Mouse (Mus musculus): ENCODE results near the gene Tia1. TPM values are rescaled to one million over a fixed set of nuclear protein-coding genes. Genes with fewer than 3 reads are reported as not detected.

The Tia1 gene
- total RNA-seq, 2 experiments from 2014 or later = 42.8 to 92.4 TPM

DNA sequence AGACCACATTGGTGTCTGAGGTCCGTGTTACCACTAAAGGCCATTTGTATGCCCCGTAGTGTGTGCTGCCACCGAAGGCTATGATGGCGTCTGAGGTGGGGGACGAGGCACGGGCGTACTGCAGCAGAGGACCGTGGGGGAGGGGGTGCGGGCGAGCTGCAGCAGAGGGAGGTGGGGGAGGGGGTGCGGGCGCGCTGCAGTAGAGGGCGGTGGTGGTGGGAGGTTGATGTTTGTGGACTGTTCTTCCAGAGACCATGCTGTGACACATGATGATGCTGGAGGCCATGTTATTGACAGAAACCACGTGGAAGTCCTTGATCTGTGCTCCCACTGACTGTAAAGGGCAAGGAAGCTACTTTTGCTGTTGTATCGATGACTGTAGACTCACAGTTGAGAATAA lies 20.6 kb upstream of the Tia1 start:
- ATAC-seq (replicated peaks; ENCODE audit: low FRiP score, low TSS enrichment, poor library complexity, severe bottlenecking) = no peak

DNA sequence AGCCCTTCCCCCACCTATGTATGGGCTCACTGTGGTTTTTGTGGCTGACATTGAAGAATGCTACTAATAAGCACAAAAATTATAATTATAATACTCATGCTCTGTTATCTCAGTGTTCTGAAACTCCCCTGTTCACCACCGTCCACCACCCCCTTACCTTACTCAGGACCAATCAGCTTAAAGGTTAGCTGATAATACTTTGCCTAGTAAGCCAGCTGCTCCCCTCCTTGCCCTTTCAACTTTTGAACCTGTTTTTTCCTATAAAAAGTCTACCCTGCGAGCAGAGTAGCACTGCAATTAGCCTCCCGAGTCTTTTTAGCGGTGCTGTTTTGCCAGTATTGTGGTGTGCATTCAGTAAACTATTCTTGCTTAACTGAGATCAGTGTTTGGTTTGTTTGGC lies 19.3 kb upstream of the Tia1 start:
- ATAC-seq (replicated peaks; ENCODE audit: low FRiP score, low TSS enrichment, poor library complexity, severe bottlenecking) = no peak

DNA sequence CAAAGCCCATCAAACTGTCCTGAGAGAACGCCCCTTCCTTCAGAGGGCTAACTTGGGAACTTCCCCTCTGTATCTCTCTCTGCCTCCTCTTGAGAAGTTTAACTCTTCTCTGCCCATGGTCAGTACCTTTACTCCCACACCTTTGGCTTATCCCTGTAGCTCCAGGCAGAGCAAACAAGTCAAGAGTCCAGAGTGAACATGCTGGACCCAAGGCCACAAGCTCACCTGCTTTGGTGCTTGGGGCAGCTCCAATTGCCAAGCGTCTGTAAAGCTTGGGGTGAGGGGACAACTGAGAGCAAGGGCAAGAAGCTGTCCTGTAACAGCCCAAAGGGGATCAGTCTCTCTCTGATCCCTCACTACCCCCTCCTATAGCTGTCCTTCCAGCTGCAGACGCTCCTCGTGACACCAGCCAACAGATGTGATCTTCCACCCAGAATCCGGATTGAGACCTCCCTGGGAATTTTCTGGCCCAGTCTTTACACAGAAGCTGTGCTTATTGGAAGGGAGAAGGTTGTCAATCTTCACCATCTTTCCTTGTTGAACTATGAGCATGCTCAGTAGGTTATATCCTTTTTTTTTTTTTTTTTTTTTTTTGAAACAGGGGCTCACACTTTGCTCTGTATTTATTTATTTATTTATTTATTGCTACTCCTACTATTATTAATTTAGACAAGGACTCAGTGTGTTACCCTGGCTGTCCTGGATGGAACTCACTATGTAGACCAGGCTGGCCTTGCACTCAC lies 18.5 kb upstream of the Tia1 start:
- ATAC-seq (replicated peaks; ENCODE audit: low FRiP score, low TSS enrichment, poor library complexity, severe bottlenecking) = no peak

DNA sequence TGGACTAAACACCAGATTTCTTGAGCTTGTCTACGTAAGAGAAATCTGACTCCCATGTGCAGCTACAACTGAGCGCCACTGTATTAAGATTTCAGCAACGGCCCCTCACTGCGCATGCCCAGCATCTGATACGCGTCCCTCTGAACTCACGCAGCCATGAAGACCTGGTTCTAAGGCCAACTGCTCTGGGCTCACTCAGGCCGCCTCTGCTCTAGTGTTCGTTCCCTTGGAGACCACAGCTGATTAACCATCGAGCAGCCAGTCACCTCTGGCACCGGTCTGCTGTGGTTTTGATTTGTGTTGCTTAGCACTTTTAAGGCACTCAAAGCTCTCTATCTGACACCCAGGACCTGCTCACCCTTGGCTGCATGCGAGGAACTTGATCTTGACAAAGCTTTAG lies 16.7 kb upstream of the Tia1 start:
- ATAC-seq (replicated peaks; ENCODE audit: low FRiP score, low TSS enrichment, poor library complexity, severe bottlenecking) = no peak

DNA sequence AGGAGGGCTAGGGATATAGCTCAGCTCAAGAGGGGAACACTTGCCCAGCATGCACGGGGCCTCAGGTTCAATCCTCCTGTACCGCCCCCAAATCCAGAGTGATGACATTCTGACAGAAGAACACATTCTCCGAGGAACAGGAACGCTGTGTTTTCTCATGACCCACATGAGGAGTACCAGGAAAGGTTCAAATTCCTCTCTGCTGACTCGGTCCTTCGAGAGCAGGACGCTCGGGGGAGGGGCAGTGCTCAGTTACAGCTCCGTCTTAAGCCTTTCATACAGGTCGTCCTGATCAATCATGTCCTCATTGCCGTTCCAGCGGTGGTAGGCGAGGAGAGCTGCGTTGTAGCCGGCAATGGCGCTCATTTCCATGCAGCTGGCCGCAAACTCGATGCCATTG lies 15.6 kb upstream of the Tia1 start:
- no peak for ATAC-seq (replicated peaks; ENCODE audit: low FRiP score, low TSS enrichment, poor library complexity, severe bottlenecking)

DNA sequence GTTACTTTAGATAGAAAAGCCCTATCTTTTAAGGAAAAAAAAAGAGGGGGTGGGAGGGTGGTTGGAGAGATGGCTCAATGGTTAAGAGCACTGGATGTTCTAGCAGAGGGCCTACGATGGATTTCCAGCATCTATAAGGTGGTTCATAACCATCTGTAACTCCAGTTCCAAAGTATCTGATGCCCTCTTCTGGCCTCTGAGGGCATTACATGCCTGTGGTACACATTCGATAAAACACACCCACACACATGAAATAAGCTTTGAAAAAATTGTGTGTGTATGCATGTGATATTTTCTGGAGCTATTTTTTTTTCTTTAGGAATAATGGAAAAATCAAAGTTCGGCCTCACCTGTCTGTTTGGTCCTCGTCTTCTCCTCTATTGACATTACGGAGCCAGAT lies 12.7 kb upstream of the Tia1 start:
- ATAC-seq (replicated peaks; ENCODE audit: low FRiP score, low TSS enrichment, poor library complexity, severe bottlenecking) = no peak

DNA sequence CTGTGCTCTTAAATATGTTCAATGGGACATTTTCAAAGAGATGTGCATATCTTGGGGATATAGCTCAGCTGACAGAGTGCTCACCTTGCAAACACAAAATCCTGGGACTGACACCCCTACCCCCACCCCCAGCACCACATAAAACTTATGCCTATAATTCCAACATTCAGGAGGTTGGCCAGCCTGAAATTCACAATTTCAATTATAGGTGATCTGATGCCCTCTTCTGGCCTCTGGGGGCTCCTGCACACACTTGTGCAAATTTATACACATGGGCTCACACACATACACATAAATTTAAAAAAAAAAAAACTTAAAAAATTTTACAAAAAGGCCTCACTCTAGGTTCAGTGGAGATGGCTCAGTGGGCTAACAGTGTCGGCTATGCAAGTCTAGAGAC lies 10.8 kb upstream of the Tia1 start:
- no peak for ATAC-seq (replicated peaks; ENCODE audit: low FRiP score, low TSS enrichment, poor library complexity, severe bottlenecking)

DNA sequence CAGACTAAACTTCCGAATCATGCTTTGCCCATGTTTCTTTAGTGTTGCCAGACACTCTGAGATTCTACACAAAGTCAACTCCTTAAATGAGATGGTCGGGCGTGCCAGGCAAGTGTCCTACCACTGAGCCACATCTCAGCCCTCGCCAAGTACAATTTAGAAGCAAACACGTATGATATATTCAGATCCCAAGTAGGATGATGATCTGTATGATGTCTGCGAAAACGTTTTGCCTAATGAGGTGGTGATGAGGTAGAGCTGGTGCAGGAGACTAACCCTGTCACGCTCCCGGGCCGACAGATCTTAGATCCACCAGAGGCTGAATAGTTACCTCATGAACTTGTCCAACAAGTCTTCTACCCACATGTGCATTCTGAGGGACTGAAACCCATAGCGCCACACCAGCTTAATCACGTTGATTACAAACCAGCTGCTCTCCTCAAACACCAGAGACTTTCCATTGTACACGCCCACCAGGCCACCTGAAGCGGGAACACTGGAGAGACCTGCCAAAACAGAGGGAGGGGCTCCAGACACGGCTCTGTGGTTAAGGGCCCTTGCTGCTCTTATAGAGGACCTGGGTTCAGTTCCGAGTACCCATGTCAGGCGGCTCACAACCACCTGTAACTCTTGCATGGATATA lies 9.8 kb upstream of the Tia1 start:
- no peak for ATAC-seq (replicated peaks; ENCODE audit: low FRiP score, low TSS enrichment, poor library complexity, severe bottlenecking)

DNA sequence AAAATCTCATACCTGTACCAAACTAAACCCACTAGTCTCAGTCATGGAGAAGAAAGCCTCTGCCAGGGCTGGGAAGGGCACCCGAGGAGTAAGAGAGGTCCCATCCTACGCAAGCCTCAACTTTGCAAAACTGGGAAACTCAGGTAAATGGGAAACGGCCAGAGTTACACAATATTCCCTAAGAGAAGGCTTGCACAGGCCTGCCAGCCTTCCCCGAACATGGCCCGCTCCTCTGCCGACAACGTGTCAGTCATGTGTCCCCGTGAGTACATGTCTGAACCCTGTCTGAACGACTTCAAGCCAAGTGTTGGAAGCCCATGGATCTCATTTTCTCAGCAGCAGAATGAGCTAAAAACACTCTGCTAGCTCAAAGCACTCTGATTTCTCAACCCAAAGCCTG lies 9.0 kb upstream of the Tia1 start:
- ATAC-seq (replicated peaks; ENCODE audit: low FRiP score, low TSS enrichment, poor library complexity, severe bottlenecking) = no peak

DNA sequence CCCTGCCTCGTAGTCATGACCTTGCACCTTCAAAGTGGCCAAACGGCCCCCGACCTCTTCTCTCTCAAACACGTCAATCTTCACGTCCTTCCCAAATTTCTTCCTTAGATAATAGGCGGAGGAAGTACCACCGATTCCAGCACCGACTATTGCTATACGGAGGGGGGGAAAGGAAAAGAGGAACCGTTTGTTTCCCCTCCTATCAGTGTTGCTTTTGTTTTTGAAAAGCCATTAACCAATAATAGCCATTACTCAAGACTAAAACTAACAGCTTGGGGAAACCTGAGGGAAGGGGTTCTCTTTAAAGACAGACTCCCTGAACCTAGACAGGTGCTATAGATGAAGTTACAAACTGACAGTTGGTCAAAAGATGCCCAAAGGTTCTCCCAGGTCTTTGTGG lies 8.1 kb upstream of the Tia1 start:
- no peak for ATAC-seq (replicated peaks; ENCODE audit: low FRiP score, low TSS enrichment, poor library complexity, severe bottlenecking)

DNA sequence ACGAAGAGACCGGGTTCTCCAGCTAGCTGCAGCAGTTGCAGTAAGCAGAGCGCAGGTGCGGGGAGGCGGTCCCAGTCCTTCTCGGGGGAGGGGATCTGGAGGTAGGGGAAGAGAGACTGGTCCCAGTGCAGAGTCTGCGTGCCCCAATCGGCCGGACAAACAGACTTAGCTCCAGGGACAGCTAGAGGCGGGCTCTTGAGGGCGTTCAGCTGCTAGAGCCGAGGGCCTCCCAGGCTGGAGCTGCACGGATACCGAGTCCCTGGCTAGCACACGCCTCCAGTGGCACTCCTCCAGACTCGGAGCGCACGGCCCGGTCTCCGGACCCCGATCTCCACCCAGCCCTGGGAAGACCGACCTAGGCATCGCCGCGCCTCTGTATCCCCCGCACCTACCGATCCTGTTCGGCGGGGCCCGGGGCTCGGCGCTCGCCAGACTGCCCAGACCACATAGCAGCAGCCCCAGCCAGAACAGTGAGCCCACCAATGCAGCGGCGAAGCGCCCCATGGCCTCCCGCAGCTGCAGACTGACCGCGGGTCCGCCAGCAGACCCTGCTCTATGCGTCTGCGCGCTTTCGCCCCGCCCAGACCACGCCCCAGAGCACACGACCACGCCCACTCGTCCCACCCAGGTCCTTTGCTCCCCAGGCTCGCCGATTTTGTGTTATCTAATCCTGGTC lies 7.3 kb upstream of the Tia1 start, which contains the start of gene Pcyox1:
Gene Pcyox1 (minus strand): TSS at position 574 of the 676 bp plus-strand sequence.
- peak; percentile 84 for ATAC-seq (replicated peaks; ENCODE audit: low FRiP score, low TSS enrichment, poor library complexity, severe bottlenecking)

DNA sequence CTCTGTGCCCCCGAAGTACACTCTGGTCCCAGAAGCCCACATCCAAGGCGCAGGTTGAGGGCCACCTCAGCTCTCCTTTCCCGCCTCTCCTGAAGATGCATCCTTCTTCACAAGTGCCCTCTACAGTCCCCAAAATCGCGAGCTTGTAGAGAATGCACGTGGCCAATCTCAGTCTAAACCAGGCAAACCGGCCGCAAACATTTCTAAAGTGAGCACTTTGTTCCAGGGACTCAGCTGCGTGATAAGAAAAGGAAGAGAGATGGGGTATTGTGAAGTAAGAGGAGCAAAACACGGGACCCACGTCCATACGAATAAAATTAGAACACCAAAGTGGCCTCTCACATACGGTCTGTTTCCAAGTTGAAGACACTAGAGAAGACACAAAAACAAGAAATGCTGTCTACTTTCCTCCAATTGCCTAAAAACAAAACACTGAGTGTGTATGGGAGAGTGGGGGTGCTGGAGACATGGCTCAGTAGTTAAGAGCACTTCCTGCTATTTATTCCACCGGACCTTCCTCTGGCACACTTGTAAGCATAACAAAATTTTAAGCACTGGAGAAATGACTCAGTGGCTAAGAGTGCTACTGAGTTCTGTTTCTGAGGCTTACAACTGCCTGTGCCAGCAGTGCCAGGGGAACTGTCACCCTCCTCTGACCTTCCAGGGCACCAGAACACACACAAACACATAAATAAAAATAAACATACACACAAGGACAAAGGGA lies 6.6 kb upstream of the Tia1 start:
- ATAC-seq (replicated peaks; ENCODE audit: low FRiP score, low TSS enrichment, poor library complexity, severe bottlenecking) = no peak

DNA sequence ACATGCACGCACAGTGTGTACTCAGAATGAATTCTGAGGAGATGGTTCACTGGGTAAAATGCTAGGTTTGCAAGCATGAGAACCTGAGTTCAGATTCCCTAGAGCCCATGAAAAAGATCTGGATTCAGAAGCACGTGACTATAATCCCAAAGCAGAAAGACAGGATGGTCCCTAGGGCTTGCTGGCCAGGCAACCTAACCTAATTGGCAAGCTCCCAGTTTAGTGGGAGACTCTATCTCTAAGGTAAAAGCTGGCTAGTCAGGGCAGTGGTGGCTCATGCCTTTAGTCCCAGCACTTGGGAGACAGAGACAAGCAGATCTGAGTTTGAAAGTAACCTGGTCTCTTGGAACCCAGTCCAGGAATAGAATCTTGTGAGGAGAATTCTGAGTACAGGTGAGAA lies 5.0 kb upstream of the Tia1 start:
- no peak for ATAC-seq (replicated peaks; ENCODE audit: low FRiP score, low TSS enrichment, poor library complexity, severe bottlenecking)

DNA sequence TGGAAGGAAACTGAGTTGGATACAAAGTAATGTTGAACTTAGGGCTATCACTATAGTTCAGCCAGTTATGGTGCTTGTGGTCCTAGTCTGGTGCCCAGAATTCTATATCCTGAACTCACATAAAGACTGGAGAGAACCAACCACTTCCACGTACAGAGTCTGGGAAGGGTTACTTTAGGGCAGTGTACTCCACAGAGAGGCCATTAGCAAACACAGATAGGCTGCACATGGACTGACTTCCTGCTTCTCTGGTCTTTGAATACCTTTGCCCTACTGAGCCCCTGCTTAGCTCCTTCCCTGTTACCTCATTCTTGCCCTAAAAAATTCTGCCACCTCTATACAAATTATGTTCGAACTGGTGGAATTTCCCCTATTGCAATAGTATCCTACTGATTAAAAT lies 4.0 kb upstream of the Tia1 start:
- no peak for ATAC-seq (replicated peaks; ENCODE audit: low FRiP score, low TSS enrichment, poor library complexity, severe bottlenecking)

DNA sequence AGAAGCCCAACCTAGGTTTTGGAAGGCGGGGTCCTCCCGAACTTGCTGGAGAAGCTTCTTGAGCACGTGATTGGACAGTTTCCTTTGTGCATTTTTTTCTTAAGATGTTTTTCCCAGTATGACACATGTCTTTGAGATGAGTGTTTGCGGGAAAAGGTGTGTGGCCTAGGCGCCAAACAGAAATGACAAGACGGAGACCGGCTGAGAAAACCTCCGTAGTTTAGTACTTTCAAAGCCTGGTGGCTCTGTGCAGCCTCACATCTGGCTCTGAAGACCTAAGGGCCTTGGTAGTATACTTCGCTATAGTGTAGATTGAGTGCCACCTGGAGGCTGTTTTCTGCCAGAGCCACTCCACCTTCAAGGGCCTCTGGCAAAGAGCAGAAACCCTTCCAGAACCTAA lies 3.0 kb upstream of the Tia1 start:
- peak; percentile 68 for ATAC-seq (replicated peaks; ENCODE audit: low FRiP score, low TSS enrichment, poor library complexity, severe bottlenecking)

DNA sequence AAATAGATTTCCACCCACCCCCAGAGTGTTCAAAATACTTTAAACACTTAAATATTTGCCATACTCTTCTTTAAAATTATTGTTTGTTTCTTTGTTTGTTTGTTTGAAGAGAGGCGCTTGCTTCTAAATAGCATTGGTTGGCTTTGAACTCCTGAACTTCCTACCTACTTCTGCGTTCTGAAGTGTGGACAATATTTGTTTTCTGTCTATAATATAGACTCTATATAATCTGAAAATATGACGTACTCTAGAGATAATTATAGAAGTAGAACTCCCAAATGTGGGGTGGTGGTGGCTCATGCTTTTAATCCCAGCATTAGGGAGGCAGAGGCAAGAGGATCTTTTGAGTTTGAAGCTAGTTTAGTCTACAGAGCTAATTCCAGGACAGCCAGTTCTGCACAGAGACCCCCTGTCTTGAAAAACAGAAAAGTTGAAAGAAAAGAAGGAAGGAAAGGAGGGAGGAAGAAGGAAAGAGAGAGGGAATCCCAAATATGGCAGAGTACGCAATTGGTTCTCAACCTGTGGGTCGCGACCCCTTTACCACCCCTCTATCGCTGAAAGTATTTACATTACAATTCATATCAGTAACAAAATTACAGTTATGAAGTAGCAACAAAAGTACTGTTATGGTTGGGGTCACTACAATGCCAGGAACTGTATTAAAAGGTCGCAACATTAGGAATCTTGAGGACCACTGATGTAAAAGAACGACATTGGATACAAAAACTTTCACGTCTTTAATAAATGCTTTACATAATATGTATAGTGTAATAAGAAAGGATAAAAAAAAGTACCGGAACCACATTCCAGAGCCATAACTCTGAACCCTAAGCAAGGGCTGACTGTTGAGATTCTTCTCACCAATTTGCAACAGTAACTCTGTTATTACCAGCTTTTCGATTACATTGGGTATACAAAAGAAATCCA lies 1.1 kb upstream of the Tia1 start:
- ATAC-seq (replicated peaks; ENCODE audit: low FRiP score, low TSS enrichment, poor library complexity, severe bottlenecking) = no peak

DNA sequence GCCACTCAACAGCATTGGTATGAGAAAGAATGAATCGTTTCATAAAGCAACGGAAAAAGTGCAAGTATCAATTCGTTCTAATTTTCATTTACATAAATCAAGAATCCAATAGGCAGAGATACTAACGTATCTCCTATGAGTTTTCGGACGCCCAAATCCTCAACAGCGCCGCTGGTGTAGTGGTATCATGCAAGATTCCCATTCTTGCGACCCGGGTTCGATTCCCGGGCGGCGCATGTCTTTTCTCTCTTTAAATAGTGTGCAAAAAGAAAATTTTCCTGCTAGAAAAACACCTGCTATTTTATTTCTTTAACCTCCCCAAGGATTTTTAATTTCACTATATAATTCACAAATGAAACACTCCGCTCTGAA lies 305 bp upstream of the Tia1 start:
- ATAC-seq (replicated peaks; ENCODE audit: low FRiP score, low TSS enrichment, poor library complexity, severe bottlenecking) = peak; percentile 60; the same call in 1 of the 2 replicates

DNA sequence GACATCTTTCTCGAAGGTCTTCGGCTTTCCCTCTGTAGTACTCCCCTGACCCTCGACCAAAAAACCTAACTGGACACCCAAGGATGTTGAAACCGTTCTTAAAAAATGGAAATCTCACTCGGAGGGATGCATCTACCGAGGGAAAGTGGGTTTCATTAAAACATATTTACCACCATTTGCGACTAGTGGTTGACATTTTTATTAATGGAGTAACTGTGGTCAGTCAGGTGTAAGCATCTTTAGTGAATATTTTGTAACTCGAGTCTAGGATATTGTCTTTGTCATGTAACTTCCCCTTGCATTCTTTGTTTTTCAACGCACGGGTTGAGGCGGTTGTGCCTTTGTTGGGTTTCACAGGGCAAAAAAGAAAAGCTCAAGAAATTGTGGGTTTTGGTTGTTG lies 977 bp downstream of the Tia1 start:
- no peak for ATAC-seq (replicated peaks; ENCODE audit: low FRiP score, low TSS enrichment, poor library complexity, severe bottlenecking)

DNA sequence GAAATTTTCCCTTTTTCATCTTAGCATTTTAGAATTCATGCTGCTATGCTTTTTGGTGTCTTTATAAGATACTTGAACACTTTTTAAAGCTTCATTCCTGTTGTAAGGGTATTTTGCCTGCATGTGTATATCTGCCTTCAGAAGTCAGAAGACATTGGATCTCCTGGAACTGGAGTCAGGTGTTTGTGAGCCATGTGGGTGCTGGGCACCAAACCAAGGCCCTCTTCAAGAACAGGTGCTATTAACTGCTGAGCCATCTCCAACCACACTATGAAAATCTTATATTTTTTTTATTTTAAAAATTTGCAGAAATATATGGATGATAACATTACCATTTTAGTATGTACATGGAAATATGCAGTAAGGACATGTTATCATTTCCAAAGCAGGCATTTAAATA lies 2.3 kb downstream of the Tia1 start:
- ATAC-seq (replicated peaks; ENCODE audit: low FRiP score, low TSS enrichment, poor library complexity, severe bottlenecking) = no peak

Data from megakaryocyte-erythroid progenitor cell, adult 5-6 weeks (primary cell).